ENCODE assay signal across 8 mouse cellular contexts in genomic region chr8:11757568-11758481, GRCm38 (mm10). TPM values are rescaled to one million over a fixed set of nuclear protein-coding genes. Genes with fewer than 3 reads are reported as not detected.
DNase-seq lines count a peak whose midpoint lies in the region; ATAC-seq lines count a peak whose summit lies in the region.

No protein-coding gene starts in this region.

- peak overlapping the region; percentile 86 for H3K9ac ChIP-seq in hindbrain, embryonic 15.5 days

- H3K4me3 ChIP-seq in hindbrain, embryonic 15.5 days, result peak overlapping the region; percentile 90

- peak; percentile 83 for DNase-seq in WW6 (ENCODE audit: low read depth, low spot score)
- DNase-seq in cerebellum, postnatal 36 days, result peak; percentile 85 to 90
- peak; percentile 88 to 90 for DNase-seq in frontal cortex, postnatal 36 days (ENCODE audit: low spot score in 2 of 2)
- peak; percentile 77 for DNase-seq in left cerebral cortex, adult 11 months (ENCODE audit: low spot score)
- peak; percentile 91 for DNase-seq in lung, postnatal 36 days
- peak; percentile 91 for DNase-seq in retina, embryonic 14.5 days (ENCODE audit: low spot score)
- DNase-seq in thymus, postnatal 4 days, result peak; percentile 97

- no peaks in the 10 kb centered on the region for H3K27me3 ChIP-seq in hindbrain, embryonic 15.5 days

- peaks cover 27% of the 10 kb centered on the region for H3K4me1 ChIP-seq in hindbrain, embryonic 15.5 days (replicated peaks)

- H3K9me3 ChIP-seq in hindbrain, embryonic 15.5 days, result no peaks in the 10 kb centered on the region

- WGBS in hindbrain, embryonic 15.5 days, result 2% methylated on average over 56 of the region's 59 CpGs

- H3K27ac ChIP-seq in hindbrain, embryonic 15.5 days (replicated peaks), result peak overlapping the region; percentile 86

- no peaks in the 10 kb centered on the region for H3K36me3 ChIP-seq in hindbrain, embryonic 15.5 days

- peak; percentile 93 for ATAC-seq in hindbrain, embryonic 15.5 days (ENCODE audit: low FRiP score, low read depth)

- H3K4me2 ChIP-seq in hindbrain, embryonic 15.5 days, result peak overlapping the region; percentile 85

RNA-seq across cellular contexts. Expression of gene Arhgef7, which starts 30.3 kb away (rescaled TPM):
- 73.4 and 81.0 TPM in 2 replicates for polyA plus RNA-seq in hindbrain, embryonic 15.5 days (2015; fragmentation: Nextera tagmentation; extraction: Ambion mirVana)

RNA-seq across cellular contexts. Expression of gene 1700016D06Rik, which starts 57.0 kb away (rescaled TPM):
- not detected in 2 replicates for polyA plus RNA-seq in hindbrain, embryonic 15.5 days (2015; fragmentation: Nextera tagmentation; extraction: Ambion mirVana)

Comparison
In these comparisons a context has a peak if more than half of its experiments do, and no peak if none do; other contexts are left out.
1. Peak in every context shown above with its lines: DNase-seq, ATAC-seq, H3K4me3 ChIP-seq and H3K27ac ChIP-seq.